Mouse (Mus musculus) olfactory bulb, adult 2 months (tissue): ENCODE results near the gene Oip5.

Experiments used
- CTCF ChIP-seq: fragments of 200-500 bp; IDR thresholded peaks from 2 replicates; pipeline ENCODE4 v1.5.1; 2012; ENCODE audit warnings: low read depth, mild to moderate bottlenecking, low read length, moderate library complexity; ENCODE audit not compliant: insufficient read depth
- POLR2A ChIP-seq: fragments of 200-500 bp; IDR thresholded peaks from 2 replicates; pipeline ENCODE4 v1.6.1; 2012; ENCODE audit warnings: mild to moderate bottlenecking, low read depth, low read length, moderate library complexity; ENCODE audit not compliant: insufficient read depth

DNA sequence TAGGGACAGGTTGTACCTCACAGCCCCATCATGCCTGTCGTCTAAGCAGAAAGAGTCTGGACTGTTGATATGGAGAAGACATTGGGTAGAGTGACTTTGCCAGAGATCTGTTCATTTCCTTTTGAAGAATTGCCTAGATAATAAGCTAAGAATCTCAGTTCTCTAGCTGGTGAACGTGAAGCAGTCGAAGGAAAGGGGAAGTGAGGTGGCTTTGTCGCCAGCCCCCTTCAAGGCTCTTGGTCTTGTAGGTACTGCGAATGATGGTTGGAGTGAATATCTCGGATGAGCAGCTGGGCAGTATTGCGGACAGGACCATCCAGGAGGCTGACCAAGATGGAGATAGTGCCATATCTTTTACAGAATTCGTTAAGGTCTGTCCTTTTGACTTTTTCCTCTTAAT, 34.0 kb downstream of the Oip5 start:
- TF ChIP-seq CTCF (no peak), POLR2A (no peak)
